Mouse (Mus musculus): ENCODE measurements around the gene Inhbb.

The Inhbb gene

GRCm38 (mm10) chr1:119421576-119422421 lies at the start of gene Inhbb:
Inhbb (minus strand) TSS chr1:119422248.
- DNase-seq (ENCODE audit: low spot score in 2 of 2) = peak in 1 of 2 experiments; percentile 48

GRCm38 (mm10) chr1:119463386-119463785 lies 41.3 kb upstream of the Inhbb start:
- peak in 1 of 2 experiments; percentile 33 for DNase-seq (ENCODE audit: low spot score in 2 of 2)

- no peak for DNase-seq (ENCODE audit: low spot score in 2 of 2)
Measured at GRCm38 (mm10) chr1:119460062-119460461, 38.0 kb upstream of the Inhbb start.

GRCm38 (mm10) chr1:119457993-119458605 lies 36.1 kb upstream of the Inhbb start:
- DNase-seq (ENCODE audit: low spot score in 2 of 2) = peak; percentile 49 to 62

GRCm38 (mm10) chr1:119457528-119457855 lies 35.4 kb upstream of the Inhbb start:
- no peak for DNase-seq (ENCODE audit: low spot score in 2 of 2)

- no peak for DNase-seq (ENCODE audit: low spot score in 2 of 2)
Measured at GRCm38 (mm10) chr1:119456671-119457527, 34.9 kb upstream of the Inhbb start.

- peak in 1 of 2 experiments; percentile 32 for DNase-seq (ENCODE audit: low spot score in 2 of 2)
Measured at GRCm38 (mm10) chr1:119453731-119454130, 31.7 kb upstream of the Inhbb start.

GRCm38 (mm10) chr1:119451417-119451816 lies 29.4 kb upstream of the Inhbb start:
- no peak for DNase-seq (ENCODE audit: low spot score in 2 of 2)

GRCm38 (mm10) chr1:119450651-119451345 lies 28.8 kb upstream of the Inhbb start:
- DNase-seq (ENCODE audit: low spot score in 2 of 2) = no peak

- DNase-seq (ENCODE audit: low spot score in 2 of 2) = no peak
Measured at GRCm38 (mm10) chr1:119446753-119447283, 24.8 kb upstream of the Inhbb start.

- no peak for DNase-seq (ENCODE audit: low spot score in 2 of 2)
Measured at GRCm38 (mm10) chr1:119443591-119444350, 21.7 kb upstream of the Inhbb start.

- no peak for DNase-seq (ENCODE audit: low spot score in 2 of 2)
Measured at GRCm38 (mm10) chr1:119442901-119443300, 20.9 kb upstream of the Inhbb start.

- DNase-seq (ENCODE audit: low spot score in 2 of 2) = no peak
Measured at GRCm38 (mm10) chr1:119438105-119438637, 16.1 kb upstream of the Inhbb start.

- DNase-seq (ENCODE audit: low spot score in 2 of 2) = no peak
Measured at GRCm38 (mm10) chr1:119437401-119437800, 15.4 kb upstream of the Inhbb start.

- no peak for DNase-seq (ENCODE audit: low spot score in 2 of 2)
Measured at GRCm38 (mm10) chr1:119424141-119424860, 2.3 kb upstream of the Inhbb start.

- DNase-seq (ENCODE audit: low spot score in 2 of 2) = peak in 1 of 2 experiments; percentile 56
Measured at GRCm38 (mm10) chr1:119423510-119423909, 1.5 kb upstream of the Inhbb start.

GRCm38 (mm10) chr1:119422460-119423015 lies 490 bp upstream of the Inhbb start:
- DNase-seq (ENCODE audit: low spot score in 2 of 2) = peak in 1 of 2 experiments; percentile 20

- peak in 1 of 2 experiments; percentile 37 for DNase-seq (ENCODE audit: low spot score in 2 of 2)
Measured at GRCm38 (mm10) chr1:119420984-119421575, 968 bp downstream of the Inhbb start.
